Mouse (Mus musculus) heart, postnatal 4 days (tissue): ENCODE data around the gene Rcn3. TPM values are rescaled to one million over a fixed set of nuclear protein-coding genes. Genes with fewer than 3 reads are reported as not detected.
A peak's percentile ranks its signal among the peaks of the same experiment; 100 is the strongest.

Experiments
- DNase-seq: peaks from one replicate; pipeline ENCODE4 v3.0.0; 2021
- microRNA-seq, 2 experiments: library from miRNA; unstranded; fragments of <30 nt; microRNA quantifications; one replicate each; pipeline ENCODE4 v1.2.0; 2021 to 2022
- total RNA-seq, 2 experiments: library from RNA; stranded (reverse); gene quantifications; 2 replicates each; pipeline ENCODE4 v1.2.3; 2021

The Rcn3 gene
- total RNA-seq, 2 experiments from 2014 or later: 88.0 to 90.9 TPM

GRCm38 (mm10) chr7:45047491-45047890 lies 44.5 kb downstream of the Rcn3 start:
- DNase-seq: no peak

- DNase-seq: no peak
Observed at GRCm38 (mm10) chr7:45046853-45047350, 45.1 kb downstream of the Rcn3 start.

DNA sequence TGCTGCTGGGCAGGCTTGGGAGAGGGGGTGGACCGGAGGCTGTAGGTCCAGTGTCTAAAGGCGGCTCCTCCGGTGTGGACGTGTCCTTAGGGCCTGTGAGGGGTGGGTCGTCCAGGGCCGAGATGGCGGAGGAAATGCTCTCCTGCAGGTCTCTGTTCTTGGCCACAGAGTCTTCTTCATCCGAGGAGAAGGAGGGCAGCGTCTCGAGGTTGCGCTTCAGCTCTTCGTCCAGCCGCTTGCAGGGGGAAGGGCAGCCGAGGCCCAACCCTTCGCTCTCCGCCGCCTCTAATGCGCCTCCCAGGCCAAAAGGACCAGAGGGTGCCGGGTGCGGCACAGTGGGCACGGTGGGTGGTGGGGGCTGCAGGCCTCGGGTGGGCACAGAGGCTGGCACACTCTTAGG lies 46.3 kb downstream of the Rcn3 start:
- no peak for DNase-seq

DNA sequence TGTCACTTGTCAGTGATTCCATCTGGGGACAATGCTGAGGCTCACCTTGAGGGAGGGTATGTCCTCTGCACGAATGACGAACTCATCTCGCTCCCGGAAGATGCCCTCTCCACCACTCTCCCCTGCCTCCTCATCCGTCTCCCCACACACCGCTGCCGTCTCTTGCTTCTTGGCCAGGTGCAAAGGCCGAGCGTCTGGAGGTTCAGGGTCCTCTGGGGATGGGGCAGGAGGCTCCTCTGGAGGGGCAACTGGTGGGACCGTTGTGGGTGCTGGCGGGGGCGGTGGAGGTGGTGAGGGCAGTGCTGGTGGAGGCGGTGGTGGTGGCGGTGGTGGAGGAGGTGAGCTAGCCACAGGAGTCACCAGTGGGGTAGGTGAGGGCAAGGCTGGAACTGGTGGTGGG lies 48.7 kb downstream of the Rcn3 start:
- DNase-seq: no peak

GRCm38 (mm10) chr7:45040851-45041250 lies 51.2 kb downstream of the Rcn3 start:
- no peak for DNase-seq

DNA sequence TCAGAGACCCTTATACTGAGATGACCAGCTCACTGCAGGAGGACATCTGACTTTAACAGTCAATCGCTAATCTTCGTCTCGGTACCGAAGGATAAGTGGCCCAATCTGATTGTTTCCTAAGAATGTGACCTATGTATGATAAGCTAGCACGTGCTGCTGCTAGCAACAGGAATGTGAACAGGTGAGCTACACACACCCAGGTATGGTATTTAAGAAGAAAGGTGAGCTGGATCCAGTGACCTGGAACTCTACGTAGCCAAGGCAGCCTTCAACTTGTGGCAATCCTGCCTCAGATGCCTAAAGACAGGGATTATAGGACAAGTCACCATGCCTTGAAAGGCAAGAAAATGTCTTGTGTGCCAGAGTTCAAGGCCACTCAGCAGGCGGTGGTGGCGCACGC lies 53.6 kb downstream of the Rcn3 start:
- no peak for DNase-seq

- peak; percentile 78 for DNase-seq
Observed at GRCm38 (mm10) chr7:45037720-45038361, 54.2 kb downstream of the Rcn3 start.

GRCm38 (mm10) chr7:45036702-45037101 lies 55.3 kb downstream of the Rcn3 start:
- no peak for DNase-seq

DNA sequence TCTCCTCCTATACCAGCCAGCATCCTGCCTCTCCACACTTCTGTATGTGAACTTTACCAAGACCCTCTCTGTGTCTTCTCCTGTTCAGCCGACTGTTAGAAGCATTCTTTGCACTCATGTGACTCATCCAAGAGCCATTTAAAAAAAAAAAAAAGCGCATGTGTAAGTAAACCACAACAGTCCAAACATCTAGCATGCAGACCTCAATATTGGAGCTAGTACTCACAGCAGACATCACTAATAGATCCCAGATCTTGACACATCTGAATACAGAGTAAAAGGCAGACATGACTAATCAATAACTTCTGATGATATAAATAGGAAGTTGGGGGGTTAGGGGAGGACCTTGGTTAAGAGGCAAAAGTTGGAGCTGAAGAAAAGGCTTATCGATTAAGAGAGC lies 56.4 kb downstream of the Rcn3 start:
- DNase-seq: no peak

- no peak for DNase-seq
Observed at GRCm38 (mm10) chr7:45033722-45034359, 58.2 kb downstream of the Rcn3 start.

Small RNA genes within 50 kb of the gene (microRNA-seq; reads per million reads assigned to microRNA genes)
- 221 to 331 reads per million in 2 experiments for gene Mir150
- gene Mir5121: 9.6 to 13.5 reads per million in 2 experiments

Other genes with a start within 250 kb of the Rcn3 start
- gene Akt1s1, start 243.2 kb downstream of the Rcn3 start, total RNA-seq: 10 to 100 TPM; 70.6 to 82.6 TPM
- gene Tbc1d17, start 243.1 kb downstream of the Rcn3 start, total RNA-seq: 10 to 100 TPM; 33.0 to 38.0 TPM
- 10 to 100 TPM; 19.6 to 19.9 TPM for gene Pnkp, start 235.1 kb downstream of the Rcn3 start, total RNA-seq
- 100 to 1,000 TPM; 237 to 248 TPM for gene Ptov1, start 222.4 kb downstream of the Rcn3 start, total RNA-seq
- 10 to 100 TPM; 74.6 to 76.3 TPM for gene Med25, start 199.5 kb downstream of the Rcn3 start, total RNA-seq
- gene Fuz, start 196.1 kb downstream of the Rcn3 start, total RNA-seq: 10 to 100 TPM; 10.7 to 10.8 TPM
- 10 to 100 TPM; 96.9 to 99.4 TPM for gene Ap2a1, start 162.7 kb downstream of the Rcn3 start, total RNA-seq
- not detected for gene Tsks, start 149.0 kb downstream of the Rcn3 start, total RNA-seq
- 1 to 10 TPM; 4.4 to 5.1 TPM for gene Cpt1c, start 117.4 kb downstream of the Rcn3 start, total RNA-seq
- gene Prmt1, start 105.7 kb downstream of the Rcn3 start, total RNA-seq: 100 to 1,000 TPM; 306 to 324 TPM
- gene Irf3, start 94.6 kb downstream of the Rcn3 start, total RNA-seq: 10 to 100 TPM; 42.0 to 43.0 TPM
- gene Bcl2l12, start 93.5 kb downstream of the Rcn3 start, total RNA-seq: 10 to 100 TPM; 21.7 to 25.2 TPM
- gene Scaf1, start 75.9 kb downstream of the Rcn3 start, total RNA-seq: 10 to 100 TPM; 78.5 to 80.3 TPM
- 10 to 100 TPM; 71.2 to 73.4 TPM for gene Rras, start 74.3 kb downstream of the Rcn3 start, total RNA-seq
- 10 to 100 TPM; 35.4 to 36.7 TPM for gene Prr12, start 39.3 kb downstream of the Rcn3 start, total RNA-seq
- gene Nosip, start 29.8 kb downstream of the Rcn3 start, total RNA-seq: 10 to 100 TPM; 31.7 to 34.6 TPM
- gene Prrg2, start 29.5 kb downstream of the Rcn3 start, total RNA-seq: 10 to 100 TPM in 1 of 2 experiments, 1 to 10 TPM in 1; 9.5 to 10.2 TPM
- 10 to 100 TPM; 35.3 to 41.1 TPM for gene Fcgrt, start 11.6 kb upstream of the Rcn3 start, total RNA-seq
- 100 to 1,000 TPM; 846 to 864 TPM for gene Rps11, start 32.2 kb upstream of the Rcn3 start, total RNA-seq
- gene Rpl13a, start 36.5 kb upstream of the Rcn3 start, total RNA-seq: 1,000 to 10,000 TPM; 1,039 to 1,207 TPM
- gene Gm45713, start 44.0 kb upstream of the Rcn3 start, total RNA-seq: not detected
- 1 to 10 TPM; 1.5 to 2.1 TPM for gene Flt3l, start 44.2 kb upstream of the Rcn3 start, total RNA-seq
- gene Pih1d1, start 62.1 kb upstream of the Rcn3 start, total RNA-seq: 10 to 100 TPM; 58.5 to 67.0 TPM
- gene Aldh16a1, start 62.4 kb upstream of the Rcn3 start, total RNA-seq: 10 to 100 TPM; 44.8 to 53.8 TPM
- gene Slc17a7, start 71.7 kb upstream of the Rcn3 start, total RNA-seq: 10 to 100 TPM in 1 of 2 experiments, 1 to 10 TPM in 1; 9.1 to 12.4 TPM
- gene Gfy, start 87.3 kb upstream of the Rcn3 start, total RNA-seq: not detected
- gene Pth2, start 88.8 kb upstream of the Rcn3 start, total RNA-seq: not detected
- gene Ccdc155, start 112.7 kb upstream of the Rcn3 start, total RNA-seq: under 1 TPM in 1 of 2 experiments, not detected in 1; 0.25 TPM
- not detected for gene Dkkl1, start 119.9 kb upstream of the Rcn3 start, total RNA-seq
- 10 to 100 TPM; 66.4 to 69.4 TPM for gene Tead2, start 123.5 kb upstream of the Rcn3 start, total RNA-seq
- gene Cd37, start 146.9 kb upstream of the Rcn3 start, total RNA-seq: 1 to 10 TPM; 2.1 to 3.6 TPM
- gene Slc6a16, start 148.9 kb upstream of the Rcn3 start, total RNA-seq: under 1 TPM in 1 of 2 experiments, not detected in 1; 0.18 TPM
- gene Slc6a21, start 185.3 kb upstream of the Rcn3 start, total RNA-seq: not detected
- 10 to 100 TPM; 26.2 to 29.2 TPM for gene Trpm4, start 241.6 kb upstream of the Rcn3 start, total RNA-seq
- 100 to 1,000 TPM; 182 to 202 TPM for gene Hrc, start 243.1 kb upstream of the Rcn3 start, total RNA-seq